Mouse (Mus musculus) kidney, adult 2 months (tissue): ENCODE data around the gene Klf14. TPM values are rescaled to one million over a fixed set of nuclear protein-coding genes. Genes with fewer than 3 reads are reported as not detected.

Experiments
- DNase-seq: peaks from one replicate; pipeline ENCODE4 v3.0.0; 2021
- H3K27ac ChIP-seq: fragments of 200-500 bp; 2 replicates; pipeline ENCODE4 v1.5.1; 2012; ENCODE audit warnings: low read depth, low read length, control low read depth, inconsistent platforms; ENCODE audit not compliant: insufficient read depth
- H3K27me3 ChIP-seq: fragments of 200-500 bp; replicated peaks from 2 replicates; pipeline ENCODE4 v1.6.1; 2012; ENCODE audit warnings: mild to moderate bottlenecking, moderate library complexity, low read length, inconsistent platforms; ENCODE audit not compliant: control insufficient read depth, insufficient read depth
- H3K36me3 ChIP-seq: fragments of 200-500 bp; 2 replicates; pipeline ENCODE4 v1.6.1; 2012; ENCODE audit warnings: mild to moderate bottlenecking, moderate library complexity, low read length, inconsistent platforms; ENCODE audit not compliant: control insufficient read depth, insufficient read depth
- H3K4me1 ChIP-seq: fragments of 200-500 bp; 2 replicates; pipeline ENCODE4 v1.6.1; 2011; ENCODE audit warnings: low read length; ENCODE audit not compliant: control insufficient read depth, insufficient read depth
- H3K4me3 ChIP-seq: fragments of 200-500 bp; 2 replicates; pipeline ENCODE4 v1.5.1; 2011; ENCODE audit warnings: mild to moderate bottlenecking, low read depth, low read length, control low read depth; ENCODE audit not compliant: insufficient read depth
- CTCF ChIP-seq: fragments of 200-500 bp; conservative IDR thresholded peaks from 2 replicates; pipeline ENCODE4 v1.5.1; 2011; ENCODE audit warnings: low read depth, mild to moderate bottlenecking, control low read depth, low read length, moderate library complexity, mixed read lengths; ENCODE audit not compliant: insufficient read depth, insufficient read length
- POLR2A ChIP-seq: fragments of 200-500 bp; IDR thresholded peaks from one replicate; pipeline ENCODE4 v1.6.1; 2011; ENCODE audit warnings: low read depth, low read length, control low read depth
- WGBS: fragments of 180-500 bp; shearing (Covaris S2); methylation state at CpG from one replicate; pipeline ENCODE4 v1.1.7; 2018; 5-methylcytosine and 5-hydroxymethylcytosine counted together
- polyA plus RNA-seq: library from polyadenylated mRNA; depleted of rRNA; stranded (reverse); fragments of >200 nt; gene quantifications from 2 replicates; pipeline ENCODE4 v1.2.3, GENCODE M21; 2012; rRNA removed

The Klf14 gene
- polyA plus RNA-seq: not detected in 2 replicates

- no peak for TF ChIP-seq CTCF
- no peak for TF ChIP-seq POLR2A
- H3K36me3 ChIP-seq: no peaks in the 10 kb centered on the region
- peak; percentile 16 for DNase-seq
- H3K27me3 ChIP-seq: peaks cover 12% of the 10 kb centered on the region
- no peaks in the 10 kb centered on the region for H3K4me1 ChIP-seq
- 2% methylated on average over 75 of the region's 75 CpGs for WGBS
- H3K27ac ChIP-seq: no peak within 1 kb of the TSS
- peak within 1 kb of the TSS; percentile 50 for H3K4me3 ChIP-seq
Measured at GRCm38 (mm10) chr6:30958736-30959540, at the start of gene Klf14. Klf14 (minus strand) TSS chr6:30959078.

- WGBS: 74% methylated on average over 6 of the region's 6 CpGs
- no peaks in the 10 kb centered on the region for H3K36me3 ChIP-seq
- no peaks in the 10 kb centered on the region for H3K4me1 ChIP-seq
- no peaks in the 10 kb centered on the region for H3K27me3 ChIP-seq
- H3K27ac ChIP-seq: no peak overlapping the region
- TF ChIP-seq POLR2A: no peak
- TF ChIP-seq CTCF: no peak
- H3K4me3 ChIP-seq: no peak overlapping the region
- no peak for DNase-seq
Measured at GRCm38 (mm10) chr6:31006111-31006600, 47.3 kb upstream of the Klf14 start.

GRCm38 (mm10) chr6:30986393-30986792 lies 27.5 kb upstream of the Klf14 start:
- no peaks in the 10 kb centered on the region for H3K27me3 ChIP-seq
- TF ChIP-seq POLR2A: no peak
- TF ChIP-seq CTCF: no peak
- no peak overlapping the region for H3K4me3 ChIP-seq
- H3K4me1 ChIP-seq: no peaks in the 10 kb centered on the region
- WGBS: 85% methylated on average over 5 of the region's 5 CpGs
- DNase-seq: no peak
- no peaks in the 10 kb centered on the region for H3K36me3 ChIP-seq
- no peak overlapping the region for H3K27ac ChIP-seq

- Histone ChIP-seq H3K27me3 (no peaks in the 10 kb centered on the region; the same call in 1 of the 2 replicates), H3K36me3 (no peaks in the 10 kb centered on the region), H3K4me3 (no peak overlapping the region), H3K27ac (no peak overlapping the region), H3K4me1 (no peaks in the 10 kb centered on the region)
- no peak for DNase-seq
- TF ChIP-seq POLR2A (no peak), CTCF (no peak)
- WGBS: 65% methylated on average over 4 of the region's 4 CpGs
Measured at GRCm38 (mm10) chr6:30983021-30983420, 24.1 kb upstream of the Klf14 start.

- TF ChIP-seq POLR2A (no peak), CTCF (0 out of 2 replicates have a peak, but pooled peaks have one; percentile 1)
- no peak overlapping the region for H3K4me3 ChIP-seq
- H3K27ac ChIP-seq: no peak overlapping the region
- no peaks in the 10 kb centered on the region; the same call in 1 of the 2 replicates for H3K27me3 ChIP-seq
- 10% methylated on average over 13 of the region's 13 CpGs for WGBS
- H3K36me3 ChIP-seq: no peaks in the 10 kb centered on the region
- H3K4me1 ChIP-seq: no peaks in the 10 kb centered on the region
- peak; percentile 11 for DNase-seq
Measured at GRCm38 (mm10) chr6:30982372-30982980, 23.6 kb upstream of the Klf14 start.

- DNase-seq: no peak
- Histone ChIP-seq H3K27ac (no peak overlapping the region), H3K4me3 (no peak overlapping the region), H3K36me3 (no peaks in the 10 kb centered on the region), H3K27me3 (no peaks in the 10 kb centered on the region; the same call in 1 of the 2 replicates), H3K4me1 (no peaks in the 10 kb centered on the region)
- 80% methylated on average over 5 of the region's 5 CpGs for WGBS
- no peak for TF ChIP-seq POLR2A
- TF ChIP-seq CTCF: no peak
Measured at GRCm38 (mm10) chr6:30981351-30981750, 22.5 kb upstream of the Klf14 start.

- WGBS: 42% methylated on average over 1 of the region's 1 CpGs
Measured at GRCm38 (mm10) chr6:30978615-30979014, 19.7 kb upstream of the Klf14 start.

More at GRCm38 (mm10) chr6:30978615-30979014, 19.7 kb upstream of the Klf14 start:
- H3K36me3 ChIP-seq: no peaks in the 10 kb centered on the region
- no peaks in the 10 kb centered on the region; the same call in 1 of the 2 replicates for H3K27me3 ChIP-seq
- no peak for DNase-seq
- TF ChIP-seq POLR2A (no peak), CTCF (no peak)
- H3K4me1 ChIP-seq: no peaks in the 10 kb centered on the region
- H3K4me3 ChIP-seq: no peak overlapping the region
- no peak overlapping the region for H3K27ac ChIP-seq
